Mouse (Mus musculus) stomach, postnatal 0 days (tissue): ENCODE results near the gene Cacna2d4.

Experiments used
- CTCF ChIP-seq: IDR thresholded peaks from 2 replicates; pipeline ENCODE4 v1.5.1; 2016; ENCODE audit warnings: antibody characterized with exemption, low read depth, mild to moderate bottlenecking, moderate library complexity
- EP300 ChIP-seq: optimal IDR thresholded peaks from 2 replicates; pipeline ENCODE3; 2016; ENCODE audit warnings: antibody characterized with exemption

GRCm38 (mm10) chr6:119363593-119363992, 127.3 kb downstream of the Cacna2d4 start:
- TF ChIP-seq CTCF: no peak
- no peak for TF ChIP-seq EP300
